Mouse (Mus musculus): ENCODE measurements around the gene Hspa12b.

Gene Hspa12b

DNA sequence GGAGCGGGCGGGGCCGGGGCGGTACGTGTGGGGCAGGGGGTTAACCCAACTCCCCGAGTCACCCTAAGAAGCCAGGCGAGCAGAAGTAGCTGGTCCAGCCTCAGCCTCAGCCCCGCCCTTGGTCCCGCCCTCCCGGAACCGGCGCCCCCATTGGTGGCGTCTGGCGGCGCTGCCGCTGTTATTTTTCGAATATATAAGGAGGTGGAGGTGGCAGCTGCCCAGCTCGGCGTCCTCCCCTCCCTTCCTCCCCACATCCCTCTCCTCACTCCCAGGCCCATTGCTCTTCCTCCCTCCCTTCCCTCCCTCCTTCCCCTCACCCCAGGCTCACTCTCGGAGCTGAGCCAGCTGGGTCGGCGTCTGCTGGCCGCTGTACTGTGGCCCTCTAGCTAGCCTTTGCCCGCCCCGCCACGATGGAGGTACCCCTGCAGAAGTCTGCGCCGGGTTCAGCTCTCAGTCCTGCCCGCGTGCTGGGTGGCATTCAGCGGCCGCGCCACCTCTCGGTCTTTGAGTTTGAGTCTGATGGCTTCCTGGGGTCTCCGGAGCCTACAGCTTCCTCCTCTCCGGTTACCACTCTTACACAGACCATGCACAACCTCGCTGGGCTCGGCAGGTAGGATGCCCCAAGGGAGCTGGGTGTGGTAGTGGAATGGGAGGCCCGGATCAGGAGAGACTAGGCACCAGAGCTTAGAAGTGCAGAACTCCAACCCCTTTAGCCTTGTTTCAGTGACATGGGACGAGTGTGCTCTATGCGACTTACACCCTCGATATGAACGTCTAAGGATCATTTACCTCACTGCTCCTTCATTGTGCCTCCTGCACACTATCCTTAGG, 59.9 kb downstream of the Hspa12b start, which contains the start of the genes Cdc25b and Spef1:
Cdc25b (plus strand) TSS at position 179 of the 831 bp plus-strand sequence.
Spef1 (minus strand) TSS at position 512 of the 831 bp plus-strand sequence.
- DNase-seq: peak; percentile 79

DNA sequence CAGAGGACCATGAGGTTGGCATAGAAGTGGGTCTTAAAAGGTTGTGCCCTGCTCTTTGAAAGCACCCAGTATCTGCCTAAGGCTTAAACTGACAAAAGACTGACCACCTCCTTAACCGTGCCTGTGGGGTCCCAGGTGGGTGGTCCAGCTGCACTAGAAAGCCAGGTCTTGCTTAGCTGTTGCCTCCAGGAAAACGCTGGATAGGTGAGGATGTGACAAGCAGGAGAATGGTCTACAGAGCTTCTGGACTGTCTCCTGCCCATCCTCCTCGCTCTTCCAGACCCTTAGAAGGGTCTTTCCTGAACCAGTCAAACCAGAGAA, 60.5 kb downstream of the Hspa12b start:
- DNase-seq: no peak

DNA sequence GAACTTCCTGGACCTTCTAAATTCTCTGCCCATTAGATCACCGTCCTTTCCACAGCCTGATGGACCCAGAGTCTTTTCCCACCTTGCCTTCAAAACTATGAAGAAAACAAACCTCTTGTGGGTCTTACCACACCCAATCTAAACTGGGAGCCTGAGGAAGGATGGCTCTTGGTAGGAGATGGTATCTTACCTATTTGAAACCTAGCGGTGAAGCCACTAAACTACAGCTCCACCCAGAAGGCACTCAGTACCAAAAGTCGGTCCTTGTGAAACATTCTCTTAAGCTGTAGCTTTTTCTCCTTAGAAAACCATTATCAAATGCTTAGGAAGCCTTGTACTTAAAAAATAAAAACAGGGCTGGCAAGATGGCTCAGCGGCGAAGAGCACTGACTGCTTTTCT, 61.2 kb downstream of the Hspa12b start:
- DNase-seq: no peak

DNA sequence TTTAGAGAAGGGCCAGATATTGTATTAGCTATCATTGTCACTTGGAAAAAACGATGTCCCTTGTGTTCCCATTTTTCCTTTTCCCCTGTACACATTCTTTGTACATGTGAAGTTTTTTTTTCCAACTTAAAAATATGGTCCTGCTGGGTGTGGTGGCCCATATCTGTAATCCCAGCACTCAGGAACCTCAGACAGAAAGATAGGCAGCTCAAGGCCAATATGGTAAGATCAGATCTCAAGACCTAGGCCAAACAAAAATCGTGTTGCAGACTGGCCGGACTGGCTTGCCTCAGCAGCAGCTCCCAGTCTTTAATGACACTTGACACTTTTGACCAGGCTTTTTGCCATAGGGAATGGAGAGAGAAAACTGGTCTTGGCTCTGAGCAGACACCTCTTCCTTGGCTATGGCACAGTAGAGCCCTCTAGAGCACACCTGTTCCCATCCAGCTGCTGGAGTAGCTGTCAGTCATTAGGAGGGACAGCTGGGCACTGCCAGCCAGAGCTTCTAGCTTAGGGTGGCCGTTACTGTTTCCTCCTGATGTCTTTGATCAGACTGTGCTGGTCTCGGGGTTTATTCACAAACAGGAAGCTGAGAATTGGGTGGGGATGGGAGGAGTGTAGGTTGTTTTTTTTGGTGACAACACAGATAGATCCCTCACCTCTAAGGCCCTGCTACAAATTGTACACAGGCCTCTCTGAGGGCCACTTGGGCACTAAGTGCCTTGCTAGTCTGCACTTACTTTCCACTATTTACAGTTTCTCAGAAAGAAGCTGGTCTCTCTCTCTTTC, 62.6 kb downstream of the Hspa12b start:
- DNase-seq: no peak

DNA sequence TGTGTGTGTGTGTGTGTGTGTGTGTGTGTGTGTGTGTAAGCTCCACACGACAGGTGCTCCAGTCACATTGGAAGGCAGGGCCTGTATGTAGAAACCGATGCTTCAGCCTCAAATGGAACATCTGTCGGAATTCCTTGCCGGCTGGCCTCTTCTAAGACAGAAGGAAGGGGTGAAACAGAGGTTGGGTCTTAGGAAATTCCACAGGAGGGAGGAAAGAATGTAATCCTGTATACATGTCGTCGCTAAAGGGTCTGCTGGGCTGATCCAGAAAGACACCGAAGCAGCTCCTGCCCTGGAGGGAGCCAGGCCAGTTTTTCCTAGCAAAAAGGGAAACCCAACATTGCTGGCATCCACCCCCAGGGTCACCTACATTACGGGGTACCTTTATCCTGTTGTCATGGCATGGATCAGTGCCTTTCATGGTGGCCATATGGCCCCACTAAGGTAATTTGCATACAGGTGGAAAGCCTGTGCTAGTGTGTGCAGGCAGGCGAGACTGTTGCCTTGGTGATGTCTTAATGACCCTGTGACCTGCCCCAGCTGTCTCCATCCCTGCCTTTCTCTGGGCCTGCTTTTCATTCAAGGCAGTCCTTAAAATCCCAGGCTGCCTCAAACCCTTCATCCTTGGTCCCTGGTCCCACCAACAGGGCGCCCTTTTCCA, 63.4 kb downstream of the Hspa12b start:
- DNase-seq: no peak

DNA sequence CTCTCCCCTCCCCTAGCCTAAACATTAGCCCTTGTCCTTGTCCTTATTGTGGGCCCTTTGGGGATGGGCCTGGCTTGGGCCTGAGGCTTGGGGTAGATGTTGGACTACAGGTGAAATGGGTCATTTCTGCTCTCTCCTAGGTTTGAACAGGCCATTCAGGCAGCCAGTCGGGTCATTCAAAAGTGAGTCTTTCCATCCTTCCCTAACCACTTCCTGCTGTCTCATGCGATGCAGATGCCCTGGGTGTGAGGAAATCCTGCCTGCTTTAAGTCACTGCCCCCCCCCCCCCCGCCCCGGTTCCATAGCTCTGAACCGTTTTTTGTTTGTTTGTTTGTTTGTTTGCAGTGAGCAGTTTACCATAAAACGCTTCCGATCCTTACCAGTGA, 63.9 kb downstream of the Hspa12b start:
- no peak for DNase-seq

All from layer of hippocampus, adult 9-11 months (tissue).